Mouse (Mus musculus) 3T3-L1 (cell line): ENCODE data around the gene Defb43.

Experiments
- DNase-seq: peaks from one replicate; pipeline ENCODE4 v3.0.0-alpha.2; 2015; ENCODE audit warnings: low read depth, low spot score

Gene Defb43

GRCm38 (mm10) chr14:63011471-63011870 is at the start of gene Defb43:
TSS of gene Defb43 (plus strand) at chr14:63011771.
- no peak for DNase-seq

GRCm38 (mm10) chr14:62963632-62964031 is 47.9 kb upstream of the Defb43 start:
- no peak for DNase-seq

GRCm38 (mm10) chr14:62965342-62965741 is 46.2 kb upstream of the Defb43 start:
- DNase-seq, result no peak

DNA sequence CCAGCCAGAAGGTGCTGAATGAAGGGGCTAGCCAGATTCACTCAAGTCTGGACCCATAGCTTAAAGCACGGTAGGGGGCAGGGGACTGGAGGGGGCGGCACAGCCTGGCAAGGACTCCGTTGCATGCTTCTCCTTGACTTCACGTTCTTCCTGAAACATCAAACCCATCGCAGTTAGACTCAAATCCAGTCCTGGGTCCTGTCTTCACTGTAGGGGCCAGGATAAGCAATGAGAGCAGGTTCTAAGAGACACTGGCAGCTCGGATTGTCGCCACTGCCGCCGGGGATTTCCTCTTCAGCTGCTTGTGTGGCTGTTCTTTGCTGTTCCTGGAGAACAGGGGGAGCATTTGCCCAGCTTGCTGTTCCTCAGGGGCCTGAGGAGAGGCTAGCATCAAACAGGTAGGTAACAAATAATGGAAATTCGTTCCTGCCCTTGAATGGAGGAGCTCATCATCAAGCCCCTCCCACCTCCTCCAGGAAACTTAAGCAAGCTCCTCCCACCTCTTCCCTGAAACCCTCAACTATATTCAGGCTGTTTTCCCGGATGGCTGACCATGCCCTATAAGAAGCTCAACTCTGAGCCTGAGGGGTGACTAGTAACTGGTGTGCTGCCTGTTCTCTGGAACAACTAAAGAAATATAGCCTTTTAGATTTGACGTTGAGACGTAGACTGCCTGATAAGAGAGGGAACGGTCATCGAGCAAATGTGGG is 45.6 kb upstream of the Defb43 start:
- DNase-seq, result no peak

DNA sequence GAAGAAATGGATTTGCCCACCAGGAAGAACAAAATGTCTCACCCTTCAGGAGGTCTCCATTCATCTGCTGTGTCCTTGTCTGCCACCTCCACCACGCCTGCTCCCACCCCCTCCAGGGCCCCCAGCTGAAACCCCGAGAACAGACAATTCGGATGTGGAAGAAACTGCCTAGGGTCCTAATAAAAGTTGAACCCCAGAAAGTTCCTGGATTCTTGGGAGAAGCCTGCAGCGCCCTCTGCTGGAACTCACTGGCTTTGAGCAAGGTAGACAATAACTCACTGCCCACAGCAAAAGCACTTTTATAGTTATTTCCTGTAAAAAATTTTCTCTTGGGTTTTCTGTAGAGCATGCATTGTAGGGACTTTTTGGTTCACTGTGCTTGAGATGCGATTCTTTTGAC is 36.5 kb upstream of the Defb43 start:
- DNase-seq, result peak; percentile 58

GRCm38 (mm10) chr14:62979815-62980214 is 31.8 kb upstream of the Defb43 start:
- no peak for DNase-seq

DNA sequence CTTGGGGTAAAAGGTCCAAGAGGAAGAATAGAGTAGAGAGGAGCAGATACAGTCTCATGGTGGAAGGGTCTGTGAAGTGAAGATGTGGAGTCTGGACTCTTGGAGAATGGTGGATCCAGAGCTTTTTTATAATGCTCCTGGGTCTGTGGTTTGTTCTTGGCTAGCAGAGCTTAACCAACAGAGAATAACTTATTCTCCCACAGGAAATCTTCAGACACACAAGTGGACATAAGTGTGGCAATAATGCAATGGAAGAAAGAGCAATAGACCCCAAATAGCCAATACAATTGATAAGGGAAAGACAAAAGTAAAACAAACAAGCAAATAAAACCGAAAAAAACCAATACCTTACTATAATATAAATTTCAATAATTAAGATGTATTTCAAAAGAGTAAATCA is 27.2 kb upstream of the Defb43 start, which contains the start of gene Defb48:
Defb48 (minus strand) TSS at position 101 of the 400 bp plus-strand sequence.
- no peak for DNase-seq

DNA sequence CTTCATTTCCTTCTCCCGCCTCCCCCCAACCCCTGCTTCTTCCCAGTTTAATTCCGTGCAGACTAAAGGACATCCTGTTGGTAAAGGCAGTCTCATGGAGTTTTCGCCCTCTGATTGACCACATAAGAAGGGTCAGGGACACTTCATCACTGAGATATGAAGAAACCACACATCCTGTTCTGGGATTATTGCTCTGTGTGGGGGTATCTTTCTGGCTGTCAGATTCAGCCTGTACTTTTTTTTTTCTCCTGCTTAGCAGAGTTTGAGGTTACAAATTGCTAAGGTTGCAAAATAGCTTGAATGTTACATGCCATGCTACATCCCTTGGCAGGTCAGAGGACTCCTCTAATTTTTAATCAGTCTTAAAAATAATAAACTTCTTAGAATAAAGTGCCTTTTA is 20.3 kb upstream of the Defb43 start:
- peak; percentile 74 for DNase-seq

GRCm38 (mm10) chr14:62991849-62992510 is 19.6 kb upstream of the Defb43 start:
- peak; percentile 54 for DNase-seq

GRCm38 (mm10) chr14:62997777-62998176 is 13.8 kb upstream of the Defb43 start, which contains the start of gene Defb47:
TSS of gene Defb47 (plus strand) at chr14:62998077.
- no peak for DNase-seq

- no peak for DNase-seq
Observed at GRCm38 (mm10) chr14:62998977-62999376, 12.6 kb upstream of the Defb43 start.

GRCm38 (mm10) chr14:63002588-63002987 is 9.0 kb upstream of the Defb43 start:
- DNase-seq, result no peak

DNA sequence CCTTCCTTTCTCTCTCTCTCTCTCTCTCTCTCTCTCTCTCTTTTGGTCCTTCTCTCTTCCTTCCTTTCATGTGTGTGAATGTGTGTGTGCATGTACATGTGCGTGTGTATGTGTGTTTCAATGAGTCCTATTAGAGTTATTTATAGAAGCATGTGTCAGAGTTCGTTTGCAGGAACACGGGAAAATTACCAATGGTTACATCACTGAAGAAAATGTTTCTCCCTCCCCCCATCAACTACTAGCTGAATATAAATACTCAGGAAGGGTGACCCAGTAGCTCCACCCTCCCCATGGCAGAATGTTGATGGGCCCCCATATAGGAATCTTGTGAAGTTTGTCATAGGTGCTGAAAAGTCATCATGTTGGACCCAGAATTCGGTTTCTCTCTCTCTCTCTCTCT is 1.5 kb downstream of the Defb43 start:
- no peak for DNase-seq

- DNase-seq, result peak; percentile 85
Observed at GRCm38 (mm10) chr14:63014667-63015066, 3.1 kb downstream of the Defb43 start.

- DNase-seq, result peak; percentile 92
Observed at GRCm38 (mm10) chr14:63020524-63021156, 9.1 kb downstream of the Defb43 start.

- no peak for DNase-seq
Observed at GRCm38 (mm10) chr14:63046691-63047090, 35.1 kb downstream of the Defb43 start, which contains the start of gene Defb42. TSS of gene Defb42 (plus strand) at chr14:63046991.

DNA sequence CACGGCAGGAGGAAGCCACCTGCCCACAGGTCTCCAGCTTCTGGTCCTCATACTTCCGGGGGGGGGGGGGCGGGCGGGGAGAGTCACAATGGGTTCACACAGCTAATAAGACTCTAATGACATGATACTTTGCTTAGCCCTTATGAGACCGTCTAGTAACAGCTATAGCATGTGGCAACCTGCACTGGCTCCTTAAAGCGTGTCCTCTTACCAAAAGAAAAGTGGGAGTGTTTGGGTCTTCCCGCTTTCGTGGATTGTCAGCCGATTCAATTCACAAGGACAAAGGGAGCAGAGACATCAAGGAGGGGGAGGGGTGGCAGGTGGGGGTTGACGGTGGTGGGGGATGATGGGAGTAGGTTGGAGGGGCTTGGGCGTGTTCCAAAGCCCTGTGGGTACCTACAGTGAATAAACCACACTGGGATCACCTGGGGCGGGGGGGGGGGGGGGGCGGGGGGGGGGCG is 38.4 kb downstream of the Defb43 start, which contains the start of gene Defb30:
Defb30 (minus strand) TSS at position 51 of the 461 bp plus-strand sequence.
- no peak for DNase-seq

DNA sequence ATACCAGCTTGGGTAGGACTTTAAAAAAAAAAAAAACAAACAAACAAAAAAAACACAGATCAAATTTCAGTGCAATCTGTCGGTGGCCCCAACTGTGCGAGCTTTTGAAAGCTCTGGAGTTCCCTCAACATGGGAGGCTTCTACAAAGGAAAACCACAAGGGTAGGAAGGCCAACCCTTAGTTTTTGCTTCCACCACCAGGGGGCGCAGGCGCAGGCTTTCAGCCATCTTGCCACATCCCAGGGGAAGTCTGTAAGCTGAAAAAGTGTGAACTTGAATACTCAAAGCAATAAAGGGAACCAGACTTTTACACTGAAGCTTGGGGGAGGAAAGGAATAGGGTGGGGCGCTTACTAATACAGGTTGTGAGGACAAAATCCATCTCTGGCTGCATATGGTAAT is 39.2 kb downstream of the Defb43 start:
- DNase-seq, result peak; percentile 73

DNA sequence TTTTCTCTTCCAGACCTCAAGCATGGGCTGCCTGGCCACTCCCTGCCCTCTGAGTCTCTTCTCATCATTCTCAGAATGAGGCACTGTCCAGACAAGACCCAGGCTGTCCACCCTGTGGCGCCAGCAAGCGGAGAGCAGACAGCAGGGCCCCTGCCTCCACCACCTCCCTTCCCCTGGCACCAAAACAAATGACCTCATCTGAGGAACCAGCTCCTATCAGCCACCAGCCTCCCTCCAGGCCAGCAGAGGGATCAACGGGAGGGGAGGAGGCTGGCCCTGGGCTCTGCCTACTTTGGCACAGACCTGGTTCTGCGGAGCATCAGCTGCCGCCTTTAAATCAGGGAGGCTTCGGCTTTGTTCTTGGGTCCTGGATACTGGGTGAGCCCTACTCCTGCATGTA is 43.2 kb downstream of the Defb43 start:
- peak; percentile 46 for DNase-seq

- DNase-seq, result no peak
Observed at GRCm38 (mm10) chr14:63060361-63060760, 48.8 kb downstream of the Defb43 start.

DNA sequence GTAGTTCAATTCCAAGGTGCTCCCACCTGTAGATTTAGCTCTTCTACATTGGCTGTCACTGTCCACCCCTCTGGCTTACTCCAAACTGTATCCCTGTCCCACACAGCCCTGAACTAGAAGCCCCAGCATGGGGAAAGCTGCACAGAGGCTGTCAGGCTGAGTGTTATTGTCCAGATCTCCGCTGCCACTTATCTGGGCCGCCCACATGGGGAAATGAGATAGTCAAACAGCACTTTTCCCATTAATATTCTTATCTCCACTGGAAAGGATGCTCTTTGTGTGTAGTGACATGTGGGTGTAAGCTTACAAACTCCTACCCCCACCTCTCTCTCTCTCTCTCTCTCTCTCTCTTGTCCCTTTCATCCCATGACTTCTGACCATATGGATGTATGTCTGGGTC is 50.6 kb downstream of the Defb43 start:
- no peak for DNase-seq

- DNase-seq, result no peak
Observed at GRCm38 (mm10) chr14:63065391-63065790, 53.8 kb downstream of the Defb43 start.
